In the genomic region with DNA sequence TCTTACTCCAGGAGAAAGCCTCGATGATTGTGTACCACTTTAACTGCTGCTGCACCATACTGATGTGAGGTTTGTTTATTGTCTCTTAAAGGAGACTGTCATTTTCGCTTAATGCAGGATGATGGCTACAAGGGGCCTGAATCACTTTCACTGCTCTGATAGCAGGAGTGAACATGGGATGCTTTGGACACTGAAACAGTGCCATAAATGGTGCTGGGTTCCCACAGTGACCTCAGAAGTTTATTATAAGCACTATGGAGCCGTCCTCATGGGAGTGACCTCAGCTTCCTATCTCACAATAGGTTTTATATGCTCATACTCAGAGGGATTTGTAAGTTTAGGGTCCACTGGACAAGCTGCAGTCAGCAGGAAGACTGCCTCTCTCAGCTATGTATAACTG, we compare ENCODE assay signal across 14 mouse cellular contexts.
"Had no signal": no experiment of that assay in that cellular context is flagged by ENCODE, and none has a peak within 500 bp of the region (broad histone marks: within the 10 kb centered on the region; RNA-seq: fewer than 3 reads in every experiment).

No protein-coding gene starts in this region.

- H3K9ac ChIP-seq: liver, embryonic 15.5 days; lung, embryonic 14.5 days; neural tube, embryonic 15.5 days had no signal

- H3K9me3 ChIP-seq: limb, embryonic 10.5 days; liver, embryonic 15.5 days; midbrain, embryonic 10.5 days; neural tube, embryonic 15.5 days had no signal

- DNase-seq: kidney, postnatal 25 days; lung, embryonic 14.5 days; lung, postnatal 10 days; lung, postnatal 4 days; right cerebral cortex, adult 18-20 months; right cerebral cortex, postnatal 25 days; thymus, postnatal 36 days had no signal

- H3K4me1 ChIP-seq: liver, embryonic 15.5 days; midbrain, embryonic 10.5 days; neural tube, embryonic 15.5 days had no signal

- H3K4me2 ChIP-seq: liver, embryonic 11.5 days; liver, embryonic 15.5 days; lung, embryonic 14.5 days; neural tube, embryonic 15.5 days had no signal

- H3K4me3 ChIP-seq: left cerebral cortex, adult 2 months; limb, embryonic 10.5 days; liver, embryonic 15.5 days; midbrain, embryonic 10.5 days; myocyte; neural tube, embryonic 15.5 days had no signal

- H3K27ac ChIP-seq: left cerebral cortex, adult 2 months; limb, embryonic 10.5 days; liver, embryonic 15.5 days; midbrain, embryonic 10.5 days; neural tube, embryonic 15.5 days had no signal

- H3K27me3 ChIP-seq: liver, embryonic 15.5 days; neural tube, embryonic 15.5 days had no signal

- H3K36me3 ChIP-seq: neural tube, embryonic 15.5 days had no signal
